Mouse (Mus musculus): Measurements from ENCODE around the gene Anks1b. TPM values are rescaled to one million over a fixed set of nuclear protein-coding genes. Genes with fewer than 3 reads are reported as not detected.

Gene Anks1b
- total and polyA plus RNA-seq, 3 experiments = not detected

GRCm38 (mm10) chr10:90577099-90577461 lies 703.8 kb downstream of the Anks1b start:
- Histone ChIP-seq H3K79me2 (ENCODE audit: control insufficient read depth, insufficient read depth, low read length, poor library complexity) (no peaks in the 10 kb centered on the region), H3K4me1 (ENCODE audit: control insufficient read depth in 1 of 2, insufficient read depth in 2 of 2, low read length in 2 of 2) (no peaks in the 10 kb centered on the region), H3K4me3 (ENCODE audit: control insufficient read depth in 1 of 2, insufficient read depth in 1 of 2, low read depth in 2 of 2, low read length in 2 of 2) (no peak overlapping the region), H3K36me3 (ENCODE audit: control insufficient read depth in 1 of 2, insufficient read depth in 2 of 2, low read length in 2 of 2) (no peaks in the 10 kb centered on the region), H3K27ac (ENCODE audit: control insufficient read depth, low read depth, low read length) (no peak overlapping the region), H3K9ac (ENCODE audit: control insufficient read depth, low read depth, low read length, poor library complexity, severe bottlenecking) (no peak overlapping the region), H3K9me3 (replicated peaks; ENCODE audit: insufficient read depth, low read length) (no peaks in the 10 kb centered on the region), H3K27me3 (ENCODE audit: control insufficient read depth in 1 of 2, insufficient read depth in 2 of 2, low read length in 2 of 2) (no peaks in the 10 kb centered on the region)
- DNase-seq (ENCODE audit: low read depth, low spot score) = no peak
- TF ChIP-seq GABPA (IDR thresholded peaks at IDR 0.05; ENCODE audit: low read depth, low read length) (no peak), POLR2A (IDR thresholded peaks at IDR 0.05; ENCODE audit: control insufficient read depth in 1 of 2, insufficient read depth in 1 of 2, low read depth in 1 of 2, low read length in 2 of 2, poor library complexity in 1 of 2) (no peak), CTCF (IDR thresholded peaks at IDR 0.05 in 2 of 3, conservative IDR thresholded peaks at IDR 0.05 in 1 of 3; ENCODE audit: control insufficient read depth in 1 of 3, insufficient read depth in 1 of 3, low read depth in 2 of 3, low read length in 3 of 3, poor library complexity in 1 of 3, severe bottlenecking in 1 of 3) (no peak), TBP (IDR thresholded peaks at IDR 0.05; ENCODE audit: low read depth, low read length) (no peak), RCOR1 (IDR thresholded peaks at IDR 0.05; ENCODE audit: low read depth, low read length) (no peak)

GRCm38 (mm10) chr10:90577777-90578176 lies 704.5 kb downstream of the Anks1b start:
- no peaks in the 10 kb centered on the region for H3K27me3 ChIP-seq (ENCODE audit: control insufficient read depth in 1 of 2, insufficient read depth in 2 of 2, low read length in 2 of 2)
- H3K9ac ChIP-seq (ENCODE audit: control insufficient read depth, low read depth, low read length, poor library complexity, severe bottlenecking) = no peak overlapping the region
- H3K4me1 ChIP-seq (ENCODE audit: control insufficient read depth in 1 of 2, insufficient read depth in 2 of 2, low read length in 2 of 2) = no peaks in the 10 kb centered on the region
- no peaks in the 10 kb centered on the region for H3K36me3 ChIP-seq (ENCODE audit: control insufficient read depth in 1 of 2, insufficient read depth in 2 of 2, low read length in 2 of 2)
- no peaks in the 10 kb centered on the region for H3K9me3 ChIP-seq (replicated peaks; ENCODE audit: insufficient read depth, low read length)
- H3K27ac ChIP-seq (ENCODE audit: control insufficient read depth, low read depth, low read length) = no peak overlapping the region
- H3K79me2 ChIP-seq (ENCODE audit: control insufficient read depth, insufficient read depth, low read length, poor library complexity) = no peaks in the 10 kb centered on the region
- no peak overlapping the region for H3K4me3 ChIP-seq (ENCODE audit: control insufficient read depth in 1 of 2, insufficient read depth in 1 of 2, low read depth in 2 of 2, low read length in 2 of 2)
- TF ChIP-seq CHD2 (IDR thresholded peaks at IDR 0.05; ENCODE audit: low read length) (no peak), NELFE (IDR thresholded peaks at IDR 0.05; ENCODE audit: low read depth, low read length) (no peak)
- DNase-seq (ENCODE audit: low read depth, low spot score) = no peak

- DNase-seq (ENCODE audit: low read depth, low spot score) = no peak
- Histone ChIP-seq H3K27me3 (ENCODE audit: control insufficient read depth in 1 of 2, insufficient read depth in 2 of 2, low read length in 2 of 2) (no peaks in the 10 kb centered on the region), H3K36me3 (ENCODE audit: control insufficient read depth in 1 of 2, insufficient read depth in 2 of 2, low read length in 2 of 2) (no peaks in the 10 kb centered on the region), H3K9ac (ENCODE audit: control insufficient read depth, low read depth, low read length, poor library complexity, severe bottlenecking) (no peak overlapping the region), H3K9me3 (replicated peaks; ENCODE audit: insufficient read depth, low read length) (no peaks in the 10 kb centered on the region), H3K27ac (ENCODE audit: control insufficient read depth, low read depth, low read length) (no peak overlapping the region), H3K4me3 (ENCODE audit: control insufficient read depth in 1 of 2, insufficient read depth in 1 of 2, low read depth in 2 of 2, low read length in 2 of 2) (no peak overlapping the region), H3K79me2 (ENCODE audit: control insufficient read depth, insufficient read depth, low read length, poor library complexity) (no peaks in the 10 kb centered on the region), H3K4me1 (ENCODE audit: control insufficient read depth in 1 of 2, insufficient read depth in 2 of 2, low read length in 2 of 2) (no peaks in the 10 kb centered on the region)
- TF ChIP-seq USF2 (IDR thresholded peaks at IDR 0.05; ENCODE audit: borderline replicate concordance in 1 of 2, insufficient read depth in 1 of 2, low read depth in 1 of 2, low read length in 2 of 2) (no peak), NRF1 (IDR thresholded peaks at IDR 0.05; ENCODE audit: insufficient read depth, low read depth, low read length, poor library complexity, severe bottlenecking) (no peak), MAZ (IDR thresholded peaks at IDR 0.05; ENCODE audit: low read depth, low read length) (no peak), CTCF (IDR thresholded peaks at IDR 0.05 in 2 of 3, conservative IDR thresholded peaks at IDR 0.05 in 1 of 3; ENCODE audit: control insufficient read depth in 1 of 3, insufficient read depth in 1 of 3, low read depth in 2 of 3, low read length in 3 of 3, poor library complexity in 1 of 3, severe bottlenecking in 1 of 3) (no peak), KAT2A (conservative IDR thresholded peaks at IDR 0.05; ENCODE audit: low read depth, low read length) (no peak), POLR2AphosphoS2 (IDR thresholded peaks at IDR 0.05; ENCODE audit: low read length) (no peak), ETS1 (IDR thresholded peaks at IDR 0.05; ENCODE audit: low read depth, low read length) (no peak), MEF2A (IDR thresholded peaks at IDR 0.05; ENCODE audit: extremely low read depth, insufficient replicate concordance, low read depth, low read length, poor library complexity, severe bottlenecking) (no peak)
Observed at GRCm38 (mm10) chr10:90579970-90580369, 706.7 kb downstream of the Anks1b start.
